Mouse (Mus musculus) thymus, postnatal 25 days (tissue): ENCODE data around the gene Hoxd9.
A peak's percentile ranks its signal among the peaks of the same experiment; 100 is the strongest.

Experiments used
- DNase-seq: peaks from one replicate; pipeline ENCODE4 v3.0.0; 2022

The Hoxd9 gene

GRCm38 (mm10) chr2:74699664-74700545 lies 2.4 kb downstream of the Hoxd9 start:
- DNase-seq, result no peak

GRCm38 (mm10) chr2:74700546-74701112 lies 3.1 kb downstream of the Hoxd9 start:
- DNase-seq, result no peak

GRCm38 (mm10) chr2:74701949-74702819 lies 4.7 kb downstream of the Hoxd9 start:
- DNase-seq, result peak; percentile 58

GRCm38 (mm10) chr2:74702820-74703219 lies 5.3 kb downstream of the Hoxd9 start:
- DNase-seq, result no peak

- no peak for DNase-seq
Measured at GRCm38 (mm10) chr2:74703317-74703716, 5.8 kb downstream of the Hoxd9 start.

GRCm38 (mm10) chr2:74703720-74704392 lies 6.3 kb downstream of the Hoxd9 start:
- DNase-seq, result no peak

GRCm38 (mm10) chr2:74704393-74704998 lies 7.0 kb downstream of the Hoxd9 start, which contains the start of gene Hoxd8:
TSS of gene Hoxd8 (plus strand) at chr2:74704615.
- peak; percentile 27 for DNase-seq

GRCm38 (mm10) chr2:74704999-74705466 lies 7.5 kb downstream of the Hoxd9 start:
- DNase-seq, result no peak

- no peak for DNase-seq
Measured at GRCm38 (mm10) chr2:74705467-74706089, 8.1 kb downstream of the Hoxd9 start.

GRCm38 (mm10) chr2:74706393-74706960 lies 8.9 kb downstream of the Hoxd9 start:
- no peak for DNase-seq

GRCm38 (mm10) chr2:74707599-74707998 lies 10.1 kb downstream of the Hoxd9 start:
- DNase-seq, result no peak

- no peak for DNase-seq
Measured at GRCm38 (mm10) chr2:74708676-74709075, 11.1 kb downstream of the Hoxd9 start.

- no peak for DNase-seq
Measured at GRCm38 (mm10) chr2:74709465-74710419, 12.2 kb downstream of the Hoxd9 start.

- no peak for DNase-seq
Measured at GRCm38 (mm10) chr2:74710929-74711543, 13.5 kb downstream of the Hoxd9 start.

- no peak for DNase-seq
Measured at GRCm38 (mm10) chr2:74711721-74712621, 14.4 kb downstream of the Hoxd9 start, which contains the start of the genes Hoxd3 and Hoxd4. TSS of gene Hoxd3 (plus strand) at chr2:74711927. TSS of gene Hoxd4 (plus strand) at chr2:74711929.

GRCm38 (mm10) chr2:74713239-74714150 lies 16.0 kb downstream of the Hoxd9 start:
- DNase-seq, result no peak

GRCm38 (mm10) chr2:74714156-74714789 lies 16.7 kb downstream of the Hoxd9 start:
- DNase-seq, result no peak
